Mouse (Mus musculus): ENCODE data around the gene Fndc3b. TPM values are rescaled to one million over a fixed set of nuclear protein-coding genes. Genes with fewer than 3 reads are reported as not detected.

The Fndc3b gene
- polyA plus RNA-seq, 1 experiment from 2014 or later, result 12.3 TPM

DNA sequence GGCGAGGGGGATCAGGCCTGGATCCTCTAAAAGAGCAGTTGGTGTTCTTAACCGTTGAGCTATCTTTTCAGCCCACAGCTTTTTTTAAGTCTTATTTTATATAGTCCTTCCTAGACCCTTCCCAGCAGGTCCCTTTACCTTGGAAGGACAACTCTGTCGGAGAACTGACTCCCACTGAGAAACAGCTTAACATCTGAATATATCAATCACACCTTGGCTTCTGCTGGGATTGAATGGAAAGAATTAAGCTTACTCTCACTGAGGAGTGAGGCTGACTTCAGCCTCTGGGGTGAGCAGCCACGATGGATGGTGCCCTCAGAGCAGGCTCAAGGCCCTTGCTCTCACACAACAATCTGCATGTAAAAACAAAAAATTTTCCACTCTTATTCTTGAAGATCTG, 179.1 kb downstream of the Fndc3b start:
- Histone ChIP-seq H3K9me3 (ENCODE audit: control insufficient read depth, low read length) (no peaks in the 10 kb centered on the region), H3K27ac (ENCODE audit: low read depth, low read length) (no peak overlapping the region), H3K36me3 (ENCODE audit: control insufficient read depth, insufficient read depth, low read length) (no peaks in the 10 kb centered on the region; the same call in 1 of the 2 replicates), H3K9ac (ENCODE audit: low read depth, low read length) (no peak overlapping the region), H3K27me3 (replicated peaks; ENCODE audit: control insufficient read depth, insufficient read depth, low read length) (no peaks in the 10 kb centered on the region), H3K4me1 (replicated peaks; ENCODE audit: control insufficient read depth, insufficient read depth, low read length) (no peaks in the 10 kb centered on the region), H3K4me3 (ENCODE audit: low read depth, low read length) (no peak overlapping the region), H3K4me2 (no peak overlapping the region)
- ATAC-seq (replicated peaks; ENCODE audit: low FRiP score) (no peak), DNase-seq (ENCODE audit: low spot score) (no peak)
- WGBS, result 63% methylated on average over 4 of the region's 4 CpGs

DNA sequence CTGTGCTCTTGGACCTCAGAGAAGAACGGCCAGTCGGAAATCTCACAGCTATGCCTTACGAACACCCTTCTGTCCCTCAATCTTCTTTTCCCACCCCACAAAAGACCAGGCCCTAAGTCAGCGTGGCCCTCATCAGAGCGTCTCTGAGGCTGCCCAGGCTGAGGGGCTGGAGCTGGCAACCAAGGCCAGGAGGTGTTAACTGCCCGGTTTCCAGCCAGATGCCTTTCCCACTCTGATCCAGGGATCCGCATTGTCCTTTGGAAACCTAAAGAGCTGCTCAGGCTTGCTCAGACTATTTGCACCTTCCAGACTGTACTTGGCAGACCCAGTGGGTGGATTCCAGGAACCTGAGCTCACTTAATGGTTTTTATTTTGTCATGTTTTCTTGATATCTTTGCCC, 180.7 kb downstream of the Fndc3b start:
- DNase-seq (ENCODE audit: low spot score) (no peak), ATAC-seq (replicated peaks; ENCODE audit: low FRiP score) (no peak)
- Histone ChIP-seq H3K36me3 (ENCODE audit: control insufficient read depth, insufficient read depth, low read length) (no peaks in the 10 kb centered on the region; the same call in 1 of the 2 replicates), H3K4me1 (replicated peaks; ENCODE audit: control insufficient read depth, insufficient read depth, low read length) (no peaks in the 10 kb centered on the region), H3K27me3 (replicated peaks; ENCODE audit: control insufficient read depth, insufficient read depth, low read length) (no peaks in the 10 kb centered on the region), H3K9ac (ENCODE audit: low read depth, low read length) (no peak overlapping the region), H3K27ac (ENCODE audit: low read depth, low read length) (no peak overlapping the region), H3K4me3 (ENCODE audit: low read depth, low read length) (no peak overlapping the region), H3K4me2 (no peak overlapping the region), H3K9me3 (ENCODE audit: control insufficient read depth, low read length) (no peaks in the 10 kb centered on the region)
- WGBS, result 81% methylated on average over 7 of the region's 7 CpGs

DNA sequence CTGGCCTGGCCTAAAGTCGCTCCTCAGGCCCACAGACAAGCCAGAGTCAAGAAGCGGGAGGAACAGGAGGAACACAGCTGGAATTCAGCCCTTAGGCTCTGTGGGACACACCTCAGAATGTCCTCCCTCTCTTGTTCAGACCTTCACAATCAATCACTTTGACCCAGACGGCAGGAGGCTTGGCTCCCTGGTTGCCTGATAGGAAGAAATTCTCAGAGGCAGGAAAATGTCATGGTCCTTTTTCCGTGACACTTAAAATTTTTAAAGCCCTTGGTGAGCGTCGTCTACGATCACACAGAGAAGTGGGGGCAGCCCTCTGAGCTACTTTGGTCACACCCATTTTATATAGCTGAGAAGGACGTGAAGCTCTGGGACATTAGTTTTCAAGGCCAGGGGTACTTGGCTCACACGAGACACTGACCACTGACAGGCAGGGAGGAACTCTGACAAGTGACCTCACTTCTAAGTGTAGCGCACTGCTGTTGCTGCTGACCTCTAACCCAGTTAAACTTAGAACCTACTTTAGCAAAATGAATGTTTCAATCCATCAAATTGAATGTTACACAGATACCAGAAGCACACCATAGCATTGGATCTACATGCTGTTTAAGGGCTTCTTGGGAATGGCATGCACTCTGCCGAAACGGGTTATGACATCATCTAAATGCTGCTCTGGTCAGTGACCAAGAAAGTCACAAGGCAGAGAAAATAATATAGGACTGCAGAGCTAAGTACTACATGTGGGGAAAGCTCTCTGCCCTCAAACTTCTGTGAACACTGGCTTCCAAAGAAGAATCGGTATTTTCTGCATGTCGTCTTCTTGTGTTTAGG, 181.7 kb downstream of the Fndc3b start:
- Histone ChIP-seq H3K27ac (ENCODE audit: low read depth, low read length) (no peak overlapping the region), H3K9me3 (ENCODE audit: control insufficient read depth, low read length) (no peaks in the 10 kb centered on the region), H3K9ac (ENCODE audit: low read depth, low read length) (no peak overlapping the region), H3K36me3 (ENCODE audit: control insufficient read depth, insufficient read depth, low read length) (no peaks in the 10 kb centered on the region; the same call in 1 of the 2 replicates), H3K4me1 (replicated peaks; ENCODE audit: control insufficient read depth, insufficient read depth, low read length) (no peaks in the 10 kb centered on the region), H3K4me3 (ENCODE audit: low read depth, low read length) (no peak overlapping the region), H3K27me3 (replicated peaks; ENCODE audit: control insufficient read depth, insufficient read depth, low read length) (no peaks in the 10 kb centered on the region), H3K4me2 (no peak overlapping the region)
- ATAC-seq (replicated peaks; ENCODE audit: low FRiP score) (no peak), DNase-seq (ENCODE audit: low spot score) (no peak)
- WGBS, result 68% methylated on average over 14 of the region's 14 CpGs

DNA sequence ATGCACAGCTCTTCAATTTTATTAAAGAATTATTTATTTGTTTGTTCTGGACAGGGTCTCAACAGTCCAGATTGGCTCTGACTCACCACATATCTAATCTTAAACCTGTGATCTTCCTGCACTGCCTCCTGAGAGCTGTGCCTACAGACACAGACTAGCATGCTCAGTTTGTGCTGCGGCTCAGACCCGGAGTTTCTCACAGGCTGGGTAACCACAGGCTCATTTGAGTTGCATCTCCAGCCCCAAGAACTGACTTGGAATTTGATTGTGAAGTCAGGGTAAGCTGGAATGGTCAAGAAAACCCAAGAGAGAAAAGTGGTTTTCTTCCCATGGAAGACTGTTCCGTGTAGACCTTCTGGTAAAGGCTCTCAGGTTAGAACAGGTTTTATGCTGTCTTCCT, 184.1 kb downstream of the Fndc3b start:
- no peak overlapping the region for H3K4me3 ChIP-seq (ENCODE audit: low read depth, low read length)
- DNase-seq (ENCODE audit: low spot score) (no peak), ATAC-seq (replicated peaks; ENCODE audit: low FRiP score) (no peak)
- no peak overlapping the region for H3K27ac ChIP-seq (ENCODE audit: low read depth, low read length)
- H3K27me3 ChIP-seq (replicated peaks; ENCODE audit: control insufficient read depth, insufficient read depth, low read length), result no peaks in the 10 kb centered on the region
- H3K4me2 ChIP-seq, result no peak overlapping the region
- H3K36me3 ChIP-seq (ENCODE audit: control insufficient read depth, insufficient read depth, low read length), result no peaks in the 10 kb centered on the region; the same call in 1 of the 2 replicates
- no peaks in the 10 kb centered on the region for H3K9me3 ChIP-seq (ENCODE audit: control insufficient read depth, low read length)
- WGBS, result 84% methylated on average over 3 of the region's 3 CpGs
- no peaks in the 10 kb centered on the region for H3K4me1 ChIP-seq (replicated peaks; ENCODE audit: control insufficient read depth, insufficient read depth, low read length)
- H3K9ac ChIP-seq (ENCODE audit: low read depth, low read length), result no peak overlapping the region

DNA sequence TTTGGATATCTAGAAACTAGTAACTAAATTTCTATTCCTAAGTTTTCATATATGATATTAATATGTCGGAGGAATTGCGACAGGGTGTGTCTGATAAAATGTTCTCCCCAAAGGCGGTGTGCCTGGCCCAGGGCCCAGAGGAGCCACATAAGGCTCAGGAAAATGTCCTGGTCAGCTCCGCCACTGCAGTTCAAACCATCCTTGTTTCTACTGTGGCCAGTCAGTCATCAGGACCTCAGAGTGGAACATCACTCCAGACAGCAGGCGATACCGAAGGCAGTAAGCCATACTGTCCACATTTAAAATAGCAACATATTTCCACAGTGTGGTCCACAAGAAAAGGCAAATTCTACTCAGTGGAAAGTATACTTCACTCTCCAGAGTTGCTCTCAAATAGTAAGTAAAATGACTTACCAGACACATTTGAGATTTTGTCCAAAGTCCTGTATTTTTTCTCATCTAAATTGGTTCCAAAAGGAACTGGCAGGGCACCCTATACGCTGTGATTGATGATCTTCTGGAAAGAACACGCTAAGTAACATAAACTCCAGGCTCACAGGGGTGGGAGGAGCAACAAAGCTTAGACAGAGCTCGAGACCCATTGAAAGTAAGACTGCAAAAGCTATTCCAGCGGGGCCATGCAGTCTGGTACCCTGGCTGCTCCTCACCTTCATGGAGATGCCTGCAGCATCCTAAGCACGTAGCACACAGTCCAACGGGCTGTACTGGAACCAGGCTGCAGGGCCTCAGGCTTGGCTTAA, 187.8 kb downstream of the Fndc3b start:
- DNase-seq (ENCODE audit: low spot score) (no peak), ATAC-seq (replicated peaks; ENCODE audit: low FRiP score) (no peak)
- H3K27me3 ChIP-seq (replicated peaks; ENCODE audit: control insufficient read depth, insufficient read depth, low read length), result no peaks in the 10 kb centered on the region
- no peak overlapping the region for H3K4me2 ChIP-seq
- no peak overlapping the region for H3K9ac ChIP-seq (ENCODE audit: low read depth, low read length)
- H3K36me3 ChIP-seq (ENCODE audit: control insufficient read depth, insufficient read depth, low read length), result no peaks in the 10 kb centered on the region
- H3K27ac ChIP-seq (ENCODE audit: low read depth, low read length), result no peak overlapping the region
- no peaks in the 10 kb centered on the region; the same call in 1 of the 2 replicates for H3K4me1 ChIP-seq (replicated peaks; ENCODE audit: control insufficient read depth, insufficient read depth, low read length)
- WGBS, result 81% methylated on average over 12 of the region's 12 CpGs
- H3K9me3 ChIP-seq (ENCODE audit: control insufficient read depth, low read length), result no peaks in the 10 kb centered on the region
- H3K4me3 ChIP-seq (ENCODE audit: low read depth, low read length), result no peak overlapping the region

DNA sequence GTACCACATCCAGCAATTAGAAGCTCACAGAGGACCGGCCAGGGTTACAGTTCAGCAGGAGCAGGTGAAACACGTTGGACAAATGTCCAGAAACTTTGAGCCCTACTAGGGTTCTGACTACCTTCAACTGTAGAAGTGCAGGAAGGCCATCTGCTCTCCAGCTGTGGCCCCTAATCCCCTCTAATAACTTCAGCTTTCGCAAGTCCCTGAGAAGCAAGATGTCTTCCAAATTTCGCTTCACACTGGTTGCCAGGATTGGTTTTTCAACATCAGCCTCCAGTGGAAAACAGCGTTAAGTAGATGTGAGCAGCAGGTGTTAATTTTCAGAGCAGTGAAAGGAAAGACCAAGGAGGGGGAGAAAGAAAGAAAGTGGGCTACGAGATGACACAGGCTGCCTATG, 190.7 kb downstream of the Fndc3b start:
- Histone ChIP-seq H3K4me1 (replicated peaks; ENCODE audit: control insufficient read depth, insufficient read depth, low read length) (no peaks in the 10 kb centered on the region; the same call in 1 of the 2 replicates), H3K27me3 (replicated peaks; ENCODE audit: control insufficient read depth, insufficient read depth, low read length) (no peaks in the 10 kb centered on the region), H3K9me3 (ENCODE audit: control insufficient read depth, low read length) (no peaks in the 10 kb centered on the region), H3K27ac (ENCODE audit: low read depth, low read length) (no peak overlapping the region), H3K4me2 (no peak overlapping the region), H3K9ac (ENCODE audit: low read depth, low read length) (no peak overlapping the region), H3K4me3 (ENCODE audit: low read depth, low read length) (no peak overlapping the region), H3K36me3 (ENCODE audit: control insufficient read depth, insufficient read depth, low read length) (no peaks in the 10 kb centered on the region)
- no peak for ATAC-seq (replicated peaks; ENCODE audit: low FRiP score)
- DNase-seq (ENCODE audit: low spot score), result no peak
- 72% methylated on average over 6 of the region's 6 CpGs for WGBS

DNA sequence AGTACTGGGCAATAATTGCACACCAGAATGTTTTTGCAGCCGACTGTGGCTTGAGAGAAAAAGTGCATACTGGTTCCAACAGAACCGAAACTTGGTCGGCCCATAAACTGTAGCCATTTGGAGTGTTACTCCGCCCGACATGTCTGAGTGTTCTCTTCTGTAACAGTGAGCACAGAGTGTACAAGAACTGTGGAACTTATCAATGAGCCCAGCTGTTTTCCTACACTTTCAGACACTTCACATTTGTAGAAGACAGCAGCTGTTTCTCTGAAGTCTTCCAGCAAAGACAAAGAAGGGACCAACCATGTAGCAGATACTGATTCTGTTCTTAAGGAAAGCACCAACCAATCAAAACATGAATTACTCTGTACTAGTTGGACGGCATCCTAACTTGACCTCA, 191.6 kb downstream of the Fndc3b start:
- no peak for ATAC-seq (replicated peaks; ENCODE audit: low FRiP score)
- Histone ChIP-seq H3K9ac (ENCODE audit: low read depth, low read length) (no peak overlapping the region), H3K9me3 (ENCODE audit: control insufficient read depth, low read length) (no peaks in the 10 kb centered on the region), H3K27me3 (replicated peaks; ENCODE audit: control insufficient read depth, insufficient read depth, low read length) (no peaks in the 10 kb centered on the region), H3K4me2 (no peak overlapping the region), H3K27ac (ENCODE audit: low read depth, low read length) (no peak overlapping the region), H3K36me3 (ENCODE audit: control insufficient read depth, insufficient read depth, low read length) (no peaks in the 10 kb centered on the region), H3K4me1 (replicated peaks; ENCODE audit: control insufficient read depth, insufficient read depth, low read length) (no peaks in the 10 kb centered on the region; the same call in 1 of the 2 replicates), H3K4me3 (ENCODE audit: low read depth, low read length) (no peak overlapping the region)
- DNase-seq (ENCODE audit: low spot score), result no peak
- 87% methylated on average over 6 of the region's 6 CpGs for WGBS

DNA sequence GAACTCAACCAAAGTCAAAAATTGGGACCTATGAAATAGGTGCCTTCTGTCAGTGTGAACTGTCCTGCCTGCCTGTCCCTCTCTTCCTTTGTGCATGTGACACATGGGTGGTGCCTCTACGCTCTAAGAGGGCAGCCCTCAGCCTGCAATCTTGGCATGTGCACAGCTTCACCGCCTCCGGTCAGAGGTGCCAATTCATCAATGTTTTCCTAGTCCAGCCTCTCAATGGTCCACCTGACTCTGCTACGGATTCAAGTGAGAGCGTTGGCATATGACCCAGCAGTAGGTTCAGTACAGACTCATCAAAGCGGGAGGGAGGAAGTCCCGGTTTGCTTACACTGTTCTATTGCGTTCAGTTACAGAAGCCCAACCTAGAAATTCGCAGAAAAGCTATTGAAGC, 192.2 kb downstream of the Fndc3b start:
- 88% methylated on average over 9 of the region's 9 CpGs for WGBS

More for the DNA sequence above, 192.2 kb downstream of the Fndc3b start:
- H3K9me3 ChIP-seq (ENCODE audit: control insufficient read depth, low read length), result no peaks in the 10 kb centered on the region
- H3K4me2 ChIP-seq, result no peak overlapping the region
- no peaks in the 10 kb centered on the region; the same call in 1 of the 2 replicates for H3K4me1 ChIP-seq (replicated peaks; ENCODE audit: control insufficient read depth, insufficient read depth, low read length)
- no peak overlapping the region for H3K4me3 ChIP-seq (ENCODE audit: low read depth, low read length)
- ATAC-seq (replicated peaks; ENCODE audit: low FRiP score) (no peak), DNase-seq (ENCODE audit: low spot score) (no peak)
- H3K9ac ChIP-seq (ENCODE audit: low read depth, low read length), result no peak overlapping the region
- no peak overlapping the region for H3K27ac ChIP-seq (ENCODE audit: low read depth, low read length)
- H3K36me3 ChIP-seq (ENCODE audit: control insufficient read depth, insufficient read depth, low read length), result no peaks in the 10 kb centered on the region
- H3K27me3 ChIP-seq (replicated peaks; ENCODE audit: control insufficient read depth, insufficient read depth, low read length), result no peaks in the 10 kb centered on the region

All from liver, embryonic 11.5 days (tissue).